Mouse (Mus musculus): ENCODE data around the gene Iqschfp.

DNA sequence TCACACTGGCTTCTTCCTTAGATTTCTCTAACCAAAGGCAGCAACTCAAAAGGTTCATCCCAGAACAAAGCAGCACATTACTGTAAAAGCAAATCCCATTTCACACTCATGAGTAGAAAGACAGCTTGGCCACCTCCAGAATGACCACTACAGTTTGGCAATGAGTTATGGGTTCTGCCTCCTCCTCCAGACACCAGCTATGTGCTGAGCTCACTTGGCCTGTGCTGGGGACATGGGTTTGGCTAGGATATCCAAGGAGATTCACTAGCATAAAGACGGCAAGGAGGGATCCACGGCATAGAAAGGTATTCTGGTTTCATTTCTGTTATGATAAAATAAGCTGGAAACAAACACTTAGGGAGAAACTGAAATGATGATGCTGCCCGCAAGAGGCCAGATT is 496.0 kb downstream of the Iqschfp start:
- TF ChIP-seq CTCF (IDR thresholded peaks at IDR 0.05; ENCODE audit: low read depth) (no peak), EP300 (IDR thresholded peaks at IDR 0.05; ENCODE audit: low read depth) (no peak)
